Mouse (Mus musculus): ENCODE results near the gene Shank1. TPM values are rescaled to one million over a fixed set of nuclear protein-coding genes. Genes with fewer than 3 reads are reported as not detected.

Shank1 gene
- total and polyA plus RNA-seq, 2 experiments from 2014 or later, result 36.6 to 39.0 TPM

GRCm38 (mm10) chr7:44353601-44354340, 43.7 kb downstream of the Shank1 start:
- H3K4me1 ChIP-seq (ENCODE audit: insufficient read depth, low read length), result no peaks in the 10 kb centered on the region
- no peak for TF ChIP-seq CTCF (IDR thresholded peaks at IDR 0.05; ENCODE audit: low read depth)
- DNase-seq (ENCODE audit: low spot score) (no peak), ATAC-seq (no peak)
- H3K4me2 ChIP-seq (ENCODE audit: low read depth, low read length), result no peak overlapping the region
- H3K27me3 ChIP-seq (ENCODE audit: insufficient read depth, low read length), result peaks cover 27% of the 10 kb centered on the region; the same call in 1 of the 2 replicates
- no peak overlapping the region for H3K27ac ChIP-seq
- H3K4me3 ChIP-seq (ENCODE audit: low read length), result no peak overlapping the region
- H3K36me3 ChIP-seq (ENCODE audit: insufficient read depth, low read length), result no peaks in the 10 kb centered on the region
- WGBS, result 8% methylated on average over 34 of the region's 35 CpGs
- H3K9ac ChIP-seq (replicated peaks; ENCODE audit: low read length), result no peak overlapping the region
- no peaks in the 10 kb centered on the region for H3K9me3 ChIP-seq (ENCODE audit: low read length)

GRCm38 (mm10) chr7:44355411-44355810, 45.4 kb downstream of the Shank1 start:
- Histone ChIP-seq H3K4me1 (ENCODE audit: insufficient read depth, low read length) (peaks cover 6% of the 10 kb centered on the region), H3K27me3 (ENCODE audit: insufficient read depth, low read length) (peaks cover 27% of the 10 kb centered on the region; the same call in 1 of the 2 replicates), H3K27ac (no peak overlapping the region), H3K4me2 (ENCODE audit: low read depth, low read length) (no peak overlapping the region), H3K4me3 (ENCODE audit: low read length) (no peak overlapping the region), H3K36me3 (ENCODE audit: insufficient read depth, low read length) (no peaks in the 10 kb centered on the region), H3K9ac (replicated peaks; ENCODE audit: low read length) (no peak overlapping the region), H3K9me3 (ENCODE audit: low read length) (no peaks in the 10 kb centered on the region)
- 35% methylated on average over 6 of the region's 6 CpGs for WGBS
- DNase-seq (ENCODE audit: low spot score) (no peak), ATAC-seq (no peak)
- no peak for TF ChIP-seq CTCF (IDR thresholded peaks at IDR 0.05; ENCODE audit: low read depth)

- DNase-seq (ENCODE audit: low spot score), result peak; percentile 18
- no peak overlapping the region for H3K27ac ChIP-seq
Observed at GRCm38 (mm10) chr7:44356590-44357481, 46.8 kb downstream of the Shank1 start.

GRCm38 (mm10) chr7:44357531-44357930, 47.5 kb downstream of the Shank1 start:
- Histone ChIP-seq H3K4me2 (ENCODE audit: low read depth, low read length) (no peak overlapping the region), H3K27me3 (ENCODE audit: insufficient read depth, low read length) (peaks cover 22% of the 10 kb centered on the region; the same call in 1 of the 2 replicates), H3K9ac (replicated peaks; ENCODE audit: low read length) (no peak overlapping the region), H3K4me3 (ENCODE audit: low read length) (no peak overlapping the region), H3K36me3 (ENCODE audit: insufficient read depth, low read length) (no peaks in the 10 kb centered on the region), H3K9me3 (ENCODE audit: low read length) (no peaks in the 10 kb centered on the region), H3K27ac (no peak overlapping the region), H3K4me1 (ENCODE audit: insufficient read depth, low read length) (peaks cover 9% of the 10 kb centered on the region)
- 23% methylated on average over 10 of the region's 10 CpGs for WGBS
- peak; percentile 17; the same call in 1 of the 2 replicates for TF ChIP-seq CTCF (IDR thresholded peaks at IDR 0.05; ENCODE audit: low read depth)
- DNase-seq (ENCODE audit: low spot score) (peak; percentile 23), ATAC-seq (no peak)

More at GRCm38 (mm10) chr7:44356590-44357481, 46.8 kb downstream of the Shank1 start:
- Histone ChIP-seq H3K4me3 (ENCODE audit: low read length) (no peak overlapping the region), H3K9me3 (ENCODE audit: low read length) (no peaks in the 10 kb centered on the region), H3K4me1 (ENCODE audit: insufficient read depth, low read length) (peaks cover 9% of the 10 kb centered on the region), H3K36me3 (ENCODE audit: insufficient read depth, low read length) (no peaks in the 10 kb centered on the region), H3K9ac (replicated peaks; ENCODE audit: low read length) (no peak overlapping the region), H3K27me3 (ENCODE audit: insufficient read depth, low read length) (peaks cover 25% of the 10 kb centered on the region; the same call in 1 of the 2 replicates), H3K4me2 (ENCODE audit: low read depth, low read length) (no peak overlapping the region)
- no peak for ATAC-seq
- WGBS, result 11% methylated on average over 35 of the region's 35 CpGs
- no peak for TF ChIP-seq CTCF (IDR thresholded peaks at IDR 0.05; ENCODE audit: low read depth)

GRCm38 (mm10) chr7:44358012-44358411, 48.0 kb downstream of the Shank1 start:
- H3K4me2 ChIP-seq (ENCODE audit: low read depth, low read length), result no peak overlapping the region
- no peak overlapping the region for H3K27ac ChIP-seq
- DNase-seq (ENCODE audit: low spot score) (no peak), ATAC-seq (no peak)
- no peaks in the 10 kb centered on the region for H3K36me3 ChIP-seq (ENCODE audit: insufficient read depth, low read length)
- no peaks in the 10 kb centered on the region for H3K9me3 ChIP-seq (ENCODE audit: low read length)
- H3K4me1 ChIP-seq (ENCODE audit: insufficient read depth, low read length), result peaks cover 9% of the 10 kb centered on the region
- no peak overlapping the region for H3K9ac ChIP-seq (replicated peaks; ENCODE audit: low read length)
- TF ChIP-seq CTCF (IDR thresholded peaks at IDR 0.05; ENCODE audit: low read depth), result no peak
- WGBS, result 23% methylated on average over 5 of the region's 5 CpGs
- H3K27me3 ChIP-seq (ENCODE audit: insufficient read depth, low read length), result peaks cover 19% of the 10 kb centered on the region; the same call in 1 of the 2 replicates
- H3K4me3 ChIP-seq (ENCODE audit: low read length), result no peak overlapping the region

- H3K27me3 ChIP-seq (ENCODE audit: insufficient read depth, low read length), result peaks cover 12% of the 10 kb centered on the region; the same call in 1 of the 2 replicates
- no peaks in the 10 kb centered on the region for H3K9me3 ChIP-seq (ENCODE audit: low read length)
- H3K9ac ChIP-seq (replicated peaks; ENCODE audit: low read length), result peak overlapping the region; percentile 58
- peak overlapping the region; percentile 88 for H3K27ac ChIP-seq
- H3K4me1 ChIP-seq (ENCODE audit: insufficient read depth, low read length), result peaks cover 9% of the 10 kb centered on the region
- peak overlapping the region; percentile 51 for H3K4me3 ChIP-seq (ENCODE audit: low read length)
- DNase-seq (ENCODE audit: low spot score) (peak; percentile 67), ATAC-seq (peak; percentile 31; the same call in 1 of the 2 replicates)
- WGBS, result 4% methylated on average over 17 of the region's 26 CpGs
- peak overlapping the region; percentile 93 for H3K4me2 ChIP-seq (ENCODE audit: low read depth, low read length)
- no peaks in the 10 kb centered on the region for H3K36me3 ChIP-seq (ENCODE audit: insufficient read depth, low read length)
- TF ChIP-seq CTCF (IDR thresholded peaks at IDR 0.05; ENCODE audit: low read depth), result no peak
Observed at GRCm38 (mm10) chr7:44358886-44359654, 49.0 kb downstream of the Shank1 start.

Data from hindbrain, postnatal 0 days (tissue).